Mouse (Mus musculus): Measurements from ENCODE around the gene Fkbp3. TPM values are rescaled to one million over a fixed set of nuclear protein-coding genes. Genes with fewer than 3 reads are reported as not detected.

The Fkbp3 gene
- 444 and 595 TPM in 2 replicates for polyA plus RNA-seq (2021; fragmentation: Nextera tagmentation)
- long read RNA-seq, experiment 1, transcript Fkbp3-208 (6 exons, 1,233 nt), result minor isoform, 5 of 292 reads
- long read RNA-seq, experiment 1, transcript Fkbp3-201 (7 exons, 1,022 nt), result major isoform, 135 of 292 reads
- long read RNA-seq, experiment 1, transcript Fkbp3-212 (3 exons, 1,109 nt), result minor isoform, 5 of 292 reads
- long read RNA-seq, experiment 1, transcript Fkbp3-207 (3 exons, 408 nt), result minor isoform, 28 of 292 reads
- long read RNA-seq, experiment 1, partial matches to known transcripts, result 106 of 292 reads
- long read RNA-seq, experiment 1, other reads (novel, unspliced or antisense), result 12 of 292 reads
- long read RNA-seq, experiment 2, transcript Fkbp3-201 (7 exons, 1,022 nt), result major isoform, 178 of 190 reads
- long read RNA-seq, experiment 2, partial matches to known transcripts, result 2 of 190 reads
- long read RNA-seq, experiment 2, other reads (novel, unspliced or antisense), result 5 of 190 reads

DNA sequence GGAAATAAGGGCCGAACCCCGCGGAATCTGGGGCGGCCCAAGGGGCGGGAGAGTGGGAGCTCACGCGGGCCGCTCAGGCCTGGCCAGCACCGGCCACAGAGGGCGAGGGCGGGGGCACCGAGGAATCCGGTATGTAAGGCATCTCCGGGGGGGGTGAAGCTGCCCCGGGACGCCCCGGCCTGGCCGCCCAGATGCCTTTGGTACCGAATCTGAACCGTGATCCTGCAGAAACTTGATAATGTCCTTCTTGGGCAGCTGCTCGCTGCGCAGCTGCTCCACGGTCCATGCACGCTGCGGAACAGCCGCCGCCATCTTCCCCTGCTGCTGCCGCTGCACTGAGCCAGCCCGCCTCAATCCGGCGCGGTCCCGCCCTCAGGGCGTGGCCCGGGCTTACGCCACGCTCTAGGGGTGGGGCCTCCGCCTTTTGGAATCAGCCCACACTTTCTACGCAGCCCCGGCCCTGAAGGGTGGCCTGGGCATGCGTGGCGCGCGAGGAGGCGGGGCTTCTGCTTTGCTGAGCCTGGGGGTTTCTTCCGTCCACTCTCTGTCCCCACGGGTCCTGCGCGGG lies at the start of gene Fkbp3:
TSS of gene Fkbp3 (minus strand) at position 397 of the 568 bp plus-strand sequence.

DNA sequence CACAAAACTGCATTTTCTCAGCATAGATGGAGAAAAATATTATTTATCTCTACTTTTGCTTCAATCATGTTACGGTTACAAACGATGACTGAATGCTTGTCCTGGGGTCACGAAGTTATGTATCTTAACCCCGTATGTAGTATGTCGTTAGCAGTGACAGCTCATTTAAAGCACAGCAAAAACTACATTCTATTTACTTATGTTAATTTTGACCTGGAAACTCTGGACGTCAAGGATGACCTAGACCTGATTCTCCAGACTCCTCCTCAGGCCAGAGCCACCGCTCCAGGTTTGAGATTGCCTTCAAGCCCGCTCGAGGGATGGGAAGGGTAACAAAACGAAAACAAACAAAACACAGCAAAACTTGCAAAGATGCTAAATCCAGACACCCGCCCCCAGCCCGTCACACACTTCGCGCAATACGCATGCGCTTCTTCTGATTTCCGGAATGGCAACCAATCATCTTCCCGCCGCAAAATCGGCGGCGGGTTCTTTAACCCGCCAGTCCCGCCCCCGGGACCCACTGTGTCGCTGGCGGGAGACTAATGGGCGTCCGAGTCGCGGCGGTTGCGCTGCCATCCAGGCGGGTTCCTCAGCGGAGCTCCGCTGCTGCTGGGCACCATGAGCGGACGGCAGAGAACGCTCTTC lies 1.4 kb upstream of the Fkbp3 start, which contains the start of gene Fancm:
TSS of gene Fancm (plus strand) at position 519 of the 648 bp plus-strand sequence.

DNA sequence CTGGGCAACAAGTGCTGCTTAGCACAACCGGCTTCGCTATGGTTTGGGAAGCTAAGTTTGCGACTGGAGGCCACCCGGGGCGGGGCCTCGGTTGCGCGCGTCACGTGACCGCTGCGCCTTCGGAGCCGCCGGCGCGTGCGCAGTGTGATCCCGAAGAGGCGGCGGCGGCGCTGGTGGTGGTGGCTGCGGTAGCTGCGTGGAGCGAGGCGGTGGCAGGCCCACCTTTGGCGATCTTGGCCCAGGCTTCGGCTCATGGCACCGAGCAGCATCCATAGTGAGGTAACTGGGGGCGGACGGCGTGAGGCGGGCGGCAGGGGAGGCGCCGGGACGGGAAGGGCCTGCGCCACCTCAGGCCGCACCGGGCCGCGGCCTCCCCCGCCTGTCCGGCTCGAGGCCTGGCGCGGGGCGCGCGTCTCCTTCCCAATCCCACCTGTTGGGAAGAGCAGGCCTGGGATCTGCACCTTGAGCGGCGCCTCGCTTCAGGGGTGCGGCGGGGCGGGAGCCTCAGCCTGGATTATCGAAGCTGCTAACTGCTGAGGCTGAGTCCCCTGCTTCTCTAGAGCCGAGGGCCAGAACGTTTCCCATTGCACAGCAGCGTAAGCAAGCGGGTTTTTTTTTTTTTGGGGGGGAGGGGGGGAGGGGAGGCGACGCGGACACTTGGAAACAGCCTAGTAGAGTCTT lies 37.5 kb downstream of the Fkbp3 start, which contains the start of gene Prpf39:
TSS of gene Prpf39 (plus strand) at position 144 of the 681 bp plus-strand sequence.

Other genes with a start within 250 kb of the Fkbp3 start
- gene Gm527, start 156.1 kb downstream of the Fkbp3 start, polyA plus RNA-seq (2021; fragmentation: Nextera tagmentation), result 0.53 and 0.75 TPM in 2 replicates
- 4.4 and 5.9 TPM in 2 replicates for gene Klhl28, start 108.5 kb downstream of the Fkbp3 start, polyA plus RNA-seq (2021; fragmentation: Nextera tagmentation)
- 10.3 and 10.8 TPM in 2 replicates for gene Togaram1, start 108.2 kb downstream of the Fkbp3 start, polyA plus RNA-seq (2021; fragmentation: Nextera tagmentation)
- gene Prpf39, start 37.7 kb downstream of the Fkbp3 start, polyA plus RNA-seq (2021; fragmentation: Nextera tagmentation), result 6.0 and 7.7 TPM in 2 replicates
- gene Fancm, start 1.6 kb upstream of the Fkbp3 start, polyA plus RNA-seq (2021; fragmentation: Nextera tagmentation), result 1.3 and 1.8 TPM in 2 replicates
- 0.33 and 0.43 TPM in 2 replicates for gene Mis18bp1, start 98.6 kb upstream of the Fkbp3 start, polyA plus RNA-seq (2021; fragmentation: Nextera tagmentation)
- gene Wdr20rt, start 151.5 kb upstream of the Fkbp3 start, polyA plus RNA-seq (2021; fragmentation: Nextera tagmentation), result not detected in 2 replicates